Mouse (Mus musculus): Measurements from ENCODE around the gene Deup1. TPM values are rescaled to one million over a fixed set of nuclear protein-coding genes. Genes with fewer than 3 reads are reported as not detected.

The Deup1 gene
- polyA plus RNA-seq, 1 experiment: 0.25 TPM

DNA sequence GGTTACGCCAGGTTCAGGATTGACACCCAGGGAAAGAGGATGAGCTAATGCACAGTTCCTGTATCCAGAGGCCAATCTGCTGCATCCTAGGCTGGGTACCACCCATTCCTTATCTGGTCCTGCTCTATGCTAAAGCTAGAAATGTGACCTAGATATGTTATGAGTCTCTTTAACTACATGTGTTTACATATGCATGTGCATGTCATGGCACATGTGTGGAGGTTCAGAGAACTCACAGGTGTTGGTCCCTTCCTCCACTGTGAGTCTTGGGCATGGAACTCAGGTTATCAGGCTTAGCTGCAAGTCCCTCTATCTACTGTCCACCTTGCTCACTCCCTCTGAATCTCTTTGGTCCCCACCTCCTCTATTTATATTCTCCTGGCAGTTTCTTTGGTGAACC is 41.8 kb downstream of the Deup1 start:
- Histone ChIP-seq H3K4me3 (replicated peaks; ENCODE audit: insufficient read depth, low read depth, low read length) (no peak overlapping the region), H3K4me1 (ENCODE audit: control insufficient read depth, insufficient read depth, low read length) (no peaks in the 10 kb centered on the region), H3K27me3 (ENCODE audit: control insufficient read depth, insufficient read depth, low read length) (no peaks in the 10 kb centered on the region), H3K27ac (ENCODE audit: insufficient read depth, low read length) (no peak overlapping the region)
- no peak for TF ChIP-seq CTCF (IDR thresholded peaks at IDR 0.05; ENCODE audit: borderline replicate concordance, insufficient read depth, low read depth, low read length)
- no peak for TF ChIP-seq POLR2A (IDR thresholded peaks at IDR 0.05; ENCODE audit: borderline replicate concordance, insufficient read depth, low read length)
- DNase-seq: no peak
- WGBS: 98% methylated on average over 1 of the region's 1 CpGs

DNA sequence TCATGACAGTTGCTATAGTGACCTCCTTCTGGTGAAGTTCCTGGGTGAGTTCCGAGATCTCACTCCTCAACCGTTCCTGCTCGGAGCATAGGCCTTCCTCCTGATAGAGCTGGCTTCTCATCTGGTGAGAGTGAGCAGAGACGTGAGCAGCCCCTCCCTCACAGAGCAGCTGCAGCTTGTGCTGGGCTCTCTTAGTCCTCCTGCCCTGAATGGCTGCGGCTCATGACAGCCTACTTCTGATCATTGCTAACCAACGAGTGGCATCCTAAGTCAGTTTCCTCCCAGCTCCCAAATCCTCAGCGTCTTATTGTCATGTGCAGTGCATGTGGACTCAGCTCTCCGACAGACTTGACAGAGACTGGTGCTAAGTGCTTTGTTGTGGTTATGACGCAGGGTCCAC is 43.5 kb downstream of the Deup1 start:
- WGBS: 81% methylated on average over 9 of the region's 9 CpGs
- no peak for DNase-seq
- TF ChIP-seq POLR2A (IDR thresholded peaks at IDR 0.05; ENCODE audit: borderline replicate concordance, insufficient read depth, low read length): no peak
- TF ChIP-seq CTCF (IDR thresholded peaks at IDR 0.05; ENCODE audit: borderline replicate concordance, insufficient read depth, low read depth, low read length): no peak
- Histone ChIP-seq H3K27ac (ENCODE audit: insufficient read depth, low read length) (no peak overlapping the region), H3K4me3 (replicated peaks; ENCODE audit: insufficient read depth, low read depth, low read length) (no peak overlapping the region), H3K4me1 (ENCODE audit: control insufficient read depth, insufficient read depth, low read length) (no peaks in the 10 kb centered on the region), H3K27me3 (ENCODE audit: control insufficient read depth, insufficient read depth, low read length) (no peaks in the 10 kb centered on the region)

GRCm38 (mm10) chr9:15582026-15582425 is 45.7 kb downstream of the Deup1 start:
- no peak for DNase-seq
- no peak overlapping the region for H3K27ac ChIP-seq (ENCODE audit: insufficient read depth, low read length)
- WGBS: 76% methylated on average over 5 of the region's 5 CpGs
- TF ChIP-seq POLR2A (IDR thresholded peaks at IDR 0.05; ENCODE audit: borderline replicate concordance, insufficient read depth, low read length) (no peak), CTCF (IDR thresholded peaks at IDR 0.05; ENCODE audit: borderline replicate concordance, insufficient read depth, low read depth, low read length) (no peak)
- no peaks in the 10 kb centered on the region for H3K27me3 ChIP-seq (ENCODE audit: control insufficient read depth, insufficient read depth, low read length)
- H3K4me3 ChIP-seq (replicated peaks; ENCODE audit: insufficient read depth, low read depth, low read length): no peak overlapping the region
- H3K4me1 ChIP-seq (ENCODE audit: control insufficient read depth, insufficient read depth, low read length): no peaks in the 10 kb centered on the region

DNA sequence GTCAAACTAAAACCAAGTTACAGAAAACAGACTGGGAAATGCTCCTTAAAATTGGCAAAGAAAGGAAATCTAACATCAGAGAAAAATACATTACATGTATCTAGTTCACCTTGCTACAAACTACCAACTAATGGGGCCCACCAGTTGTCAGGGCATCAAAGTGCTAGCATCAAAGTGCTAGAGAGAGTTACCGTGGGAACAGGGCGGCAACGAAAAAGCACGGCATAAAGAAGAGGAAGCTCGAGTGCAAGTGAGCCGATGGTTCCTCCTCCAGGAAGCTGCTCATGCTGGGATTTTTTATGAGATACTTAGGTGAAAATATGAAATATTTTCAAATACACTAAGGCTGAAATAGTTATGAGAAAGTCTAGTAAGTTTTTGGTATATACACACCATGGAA is 47.6 kb downstream of the Deup1 start:
- Histone ChIP-seq H3K4me1 (ENCODE audit: control insufficient read depth, insufficient read depth, low read length) (no peaks in the 10 kb centered on the region), H3K27ac (ENCODE audit: insufficient read depth, low read length) (no peak overlapping the region), H3K4me3 (replicated peaks; ENCODE audit: insufficient read depth, low read depth, low read length) (no peak overlapping the region), H3K27me3 (ENCODE audit: control insufficient read depth, insufficient read depth, low read length) (no peaks in the 10 kb centered on the region)
- no peak for TF ChIP-seq CTCF (IDR thresholded peaks at IDR 0.05; ENCODE audit: borderline replicate concordance, insufficient read depth, low read depth, low read length)
- TF ChIP-seq POLR2A (IDR thresholded peaks at IDR 0.05; ENCODE audit: borderline replicate concordance, insufficient read depth, low read length): no peak
- DNase-seq: no peak
- 46% methylated on average over 6 of the region's 6 CpGs for WGBS

GRCm38 (mm10) chr9:15578946-15579345 is 48.8 kb downstream of the Deup1 start:
- no peaks in the 10 kb centered on the region for H3K4me1 ChIP-seq (ENCODE audit: control insufficient read depth, insufficient read depth, low read length)
- H3K27me3 ChIP-seq (ENCODE audit: control insufficient read depth, insufficient read depth, low read length): no peaks in the 10 kb centered on the region
- no peak overlapping the region for H3K27ac ChIP-seq (ENCODE audit: insufficient read depth, low read length)
- H3K4me3 ChIP-seq (replicated peaks; ENCODE audit: insufficient read depth, low read depth, low read length): no peak overlapping the region
- 95% methylated on average over 9 of the region's 9 CpGs for WGBS
- DNase-seq: no peak
- TF ChIP-seq POLR2A (IDR thresholded peaks at IDR 0.05; ENCODE audit: borderline replicate concordance, insufficient read depth, low read length) (no peak), CTCF (IDR thresholded peaks at IDR 0.05; ENCODE audit: borderline replicate concordance, insufficient read depth, low read depth, low read length) (no peak)

DNA sequence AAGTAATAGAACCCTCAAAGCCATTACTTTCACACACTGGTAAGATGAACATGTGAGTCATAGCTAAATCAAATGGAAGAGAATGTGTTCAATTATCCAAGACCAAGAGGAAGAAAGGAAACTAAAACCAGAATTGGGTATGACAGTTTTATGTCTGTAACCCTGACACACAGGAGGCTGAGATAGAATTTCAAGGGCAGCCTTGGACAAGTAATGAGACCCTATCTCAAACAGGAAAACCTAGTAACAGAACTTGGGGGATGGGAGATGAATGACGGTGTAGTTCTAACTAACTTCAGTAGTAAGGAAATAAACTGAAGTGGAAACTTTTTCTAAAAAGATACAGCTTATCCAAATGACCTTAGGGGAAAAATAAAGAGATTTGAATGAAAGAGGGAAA is 49.3 kb downstream of the Deup1 start:
- Histone ChIP-seq H3K4me3 (replicated peaks; ENCODE audit: insufficient read depth, low read depth, low read length) (no peak overlapping the region), H3K4me1 (ENCODE audit: control insufficient read depth, insufficient read depth, low read length) (no peaks in the 10 kb centered on the region), H3K27ac (ENCODE audit: insufficient read depth, low read length) (no peak overlapping the region), H3K27me3 (ENCODE audit: control insufficient read depth, insufficient read depth, low read length) (no peaks in the 10 kb centered on the region)
- no peak for DNase-seq
- 90% methylated on average over 1 of the region's 1 CpGs for WGBS
- TF ChIP-seq CTCF (IDR thresholded peaks at IDR 0.05; ENCODE audit: borderline replicate concordance, insufficient read depth, low read depth, low read length) (no peak), POLR2A (IDR thresholded peaks at IDR 0.05; ENCODE audit: borderline replicate concordance, insufficient read depth, low read length) (no peak)

DNA sequence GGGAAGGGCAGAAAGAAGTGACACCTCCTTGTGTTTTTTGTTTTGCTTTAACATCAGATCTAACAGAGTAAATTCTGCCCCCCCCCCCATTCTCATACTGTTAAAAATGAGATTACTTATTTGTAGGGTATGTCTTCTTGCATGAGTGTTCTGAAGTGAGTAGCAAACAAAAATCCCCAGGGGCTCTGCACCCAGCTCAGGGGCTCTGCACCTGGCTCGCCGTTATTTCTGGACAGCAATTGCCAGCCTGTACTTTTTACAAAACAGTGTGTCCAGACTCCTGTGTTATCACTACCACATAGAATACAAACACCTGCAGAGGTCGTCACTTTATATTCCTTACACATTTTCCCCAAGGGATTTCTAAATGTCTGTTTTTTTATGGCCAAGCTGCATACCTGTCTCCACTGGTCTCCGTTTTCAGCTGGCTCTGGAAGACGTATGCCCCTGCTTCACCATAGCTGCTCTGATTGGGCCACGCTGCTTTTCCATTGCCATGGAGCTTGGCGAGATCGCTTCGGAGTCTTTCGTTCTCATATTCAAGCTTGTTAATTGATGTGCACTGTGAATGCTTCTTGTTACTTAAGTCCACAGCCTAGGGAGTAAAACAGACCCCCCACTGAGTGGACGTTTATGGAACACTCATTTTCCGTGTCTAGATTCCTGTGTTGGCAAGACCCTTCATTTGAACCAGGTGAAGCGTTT is 52.8 kb downstream of the Deup1 start:
- H3K4me1 ChIP-seq (ENCODE audit: control insufficient read depth, insufficient read depth, low read length): no peaks in the 10 kb centered on the region
- H3K27ac ChIP-seq (ENCODE audit: insufficient read depth, low read length): no peak overlapping the region
- 61% methylated on average over 13 of the region's 13 CpGs for WGBS
- DNase-seq: no peak
- no peak overlapping the region for H3K4me3 ChIP-seq (replicated peaks; ENCODE audit: insufficient read depth, low read depth, low read length)
- H3K27me3 ChIP-seq (ENCODE audit: control insufficient read depth, insufficient read depth, low read length): 0 out of 2 replicates have a peak, but pooled peaks cover 1% of the 10 kb centered on the region
- TF ChIP-seq POLR2A (IDR thresholded peaks at IDR 0.05; ENCODE audit: borderline replicate concordance, insufficient read depth, low read length): no peak
- no peak for TF ChIP-seq CTCF (IDR thresholded peaks at IDR 0.05; ENCODE audit: borderline replicate concordance, insufficient read depth, low read depth, low read length)

GRCm38 (mm10) chr9:15562353-15562752 is 65.4 kb downstream of the Deup1 start:
- TF ChIP-seq POLR2A (IDR thresholded peaks at IDR 0.05; ENCODE audit: borderline replicate concordance, insufficient read depth, low read length) (no peak), CTCF (IDR thresholded peaks at IDR 0.05; ENCODE audit: borderline replicate concordance, insufficient read depth, low read depth, low read length) (no peak)
- H3K27ac ChIP-seq (ENCODE audit: insufficient read depth, low read length): no peak overlapping the region
- 92% methylated on average over 7 of the region's 7 CpGs for WGBS
- no peak for DNase-seq
- H3K4me1 ChIP-seq (ENCODE audit: control insufficient read depth, insufficient read depth, low read length): no peaks in the 10 kb centered on the region
- no peaks in the 10 kb centered on the region; the same call in 1 of the 2 replicates for H3K27me3 ChIP-seq (ENCODE audit: control insufficient read depth, insufficient read depth, low read length)
- no peak overlapping the region for H3K4me3 ChIP-seq (replicated peaks; ENCODE audit: insufficient read depth, low read depth, low read length)
